Mouse (Mus musculus) E14TG2a.4 (cell line): ENCODE measurements around the gene Ptov1.

Source experiments
- CTCF ChIP-seq: conservative IDR thresholded peaks from 2 replicates; pipeline ENCODE4 v1.5.1; 2014; ENCODE audit warnings: low read length
- NANOG ChIP-seq: IDR thresholded peaks from 2 replicates; pipeline ENCODE4 v1.6.1; 2014; ENCODE audit warnings: borderline replicate concordance, low read length, mixed read lengths

DNA sequence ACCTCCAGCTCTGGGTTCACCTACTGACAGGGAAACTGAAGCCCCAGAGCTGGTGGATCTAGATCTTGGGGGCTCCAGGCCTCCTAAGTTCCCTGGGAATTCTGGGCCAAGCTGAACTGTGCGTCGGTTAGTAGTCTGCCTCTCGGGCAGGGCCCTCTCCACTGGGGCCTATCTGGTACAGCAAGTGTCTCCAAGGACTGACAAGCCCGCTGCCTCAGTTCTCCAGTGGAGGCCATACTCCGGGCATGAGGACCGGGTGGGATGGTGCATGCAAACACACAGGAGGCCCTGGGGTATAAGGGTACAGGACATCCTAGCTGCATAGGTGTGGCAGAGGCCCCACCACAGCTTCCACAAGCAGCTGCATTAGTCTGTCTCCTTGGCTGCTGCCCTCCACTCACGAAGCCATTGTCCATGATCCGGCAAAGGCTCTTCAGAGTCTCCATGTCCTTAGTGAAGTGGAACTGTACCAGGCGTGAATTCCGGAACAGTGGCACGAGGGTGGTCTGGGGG lies 5.5 kb downstream of the Ptov1 start:
- TF ChIP-seq CTCF (no peak), NANOG (no peak)
